Mouse (Mus musculus) liver, embryonic 11.5 days (tissue): ENCODE data around the gene Polr3c. TPM values are rescaled to one million over a fixed set of nuclear protein-coding genes. Genes with fewer than 3 reads are reported as not detected.

Experiments
- ATAC-seq: fragments of 200-750 bp; cut with Nextera tagmentation; replicated peaks from 2 replicates; pipeline ENCODE4 v1.8.0; 2017; ENCODE audit warnings: moderate number of reproducible peaks, mild to moderate bottlenecking, moderate TSS enrichment, moderate library complexity; ENCODE audit not compliant: low FRiP score
- DNase-seq: peaks from one replicate; pipeline ENCODE4 v3.0.0-alpha.2; 2017; ENCODE audit warnings: low spot score
- H3K27ac ChIP-seq: fragments of 300-500 bp; sonication (generic); 2 replicates; pipeline ENCODE4 v1.5.1; 2014; ENCODE audit warnings: mild to moderate bottlenecking, low read depth, low read length, control low read depth
- H3K27me3 ChIP-seq: fragments of 300-500 bp; sonication (generic); replicated peaks from 2 replicates; pipeline ENCODE4 v1.6.1; 2014; ENCODE audit warnings: low read length, mixed read lengths; ENCODE audit not compliant: control insufficient read depth, insufficient read depth
- H3K36me3 ChIP-seq: fragments of 300-500 bp; sonication (generic); 2 replicates; pipeline ENCODE4 v1.6.1; 2014; ENCODE audit warnings: mild to moderate bottlenecking, low read length, moderate library complexity, mixed read lengths; ENCODE audit not compliant: control insufficient read depth, insufficient read depth
- H3K4me1 ChIP-seq: fragments of 300-500 bp; sonication (generic); replicated peaks from 2 replicates; pipeline ENCODE4 v1.6.1; 2014; ENCODE audit warnings: low read length, mixed read lengths; ENCODE audit not compliant: control insufficient read depth, insufficient read depth
- H3K4me2 ChIP-seq: fragments of 300-500 bp; sonication (generic); 2 replicates; pipeline ENCODE4 v1.6.1; 2014; ENCODE audit warnings: mild to moderate bottlenecking, control low read depth, moderate library complexity
- H3K4me3 ChIP-seq: fragments of 300-500 bp; sonication (generic); 2 replicates; pipeline ENCODE4 v1.5.1; 2014; ENCODE audit warnings: low read depth, low read length, control low read depth
- H3K9ac ChIP-seq: fragments of 300-500 bp; sonication (generic); 2 replicates; pipeline ENCODE4 v1.6.1; 2014; ENCODE audit warnings: low read depth, low read length, control low read depth
- H3K9me3 ChIP-seq: fragments of 300-500 bp; sonication (generic); 2 replicates; pipeline ENCODE4 v1.6.1; 2016; ENCODE audit warnings: low read length, inconsistent platforms, mixed read lengths; ENCODE audit not compliant: control insufficient read depth
- WGBS: fragments of 180-500 bp; shearing (Covaris S2); extraction: QIAGEN DNeasy Blood & Tissue Kit; methylation state at CpG from one replicate; pipeline ENCODE4 v1.1.7; 2014; 5-methylcytosine and 5-hydroxymethylcytosine counted together
- polyA plus RNA-seq: library from polyadenylated mRNA; unstranded; fragments of >200 nt; fragmentation: Nextera tagmentation; extraction: Ambion mirVana; gene quantifications from 2 replicates; pipeline ENCODE4 v1.2.1, GENCODE M21; 2014

Polr3c gene
- polyA plus RNA-seq, 1 experiment from 2014 or later, result 44.1 TPM

DNA sequence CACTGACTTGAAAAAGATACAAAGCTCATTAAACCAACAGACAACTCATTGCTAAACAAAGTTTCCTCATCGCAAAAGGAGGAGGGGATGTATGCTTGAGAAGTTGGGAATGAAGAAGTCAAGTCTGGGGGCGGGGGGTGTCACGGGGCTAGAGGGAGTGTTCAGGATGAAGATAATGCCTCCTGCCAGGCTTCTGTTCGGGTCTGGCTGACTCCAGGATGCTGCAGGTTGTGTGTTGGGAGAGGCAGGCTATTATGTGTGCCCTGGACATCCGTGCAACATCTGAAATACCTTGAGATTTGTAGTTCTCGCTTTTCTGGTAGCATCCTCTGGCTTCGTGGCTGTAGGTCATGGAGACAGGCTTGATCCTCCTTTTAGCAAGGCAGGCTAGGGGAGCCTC lies 49.0 kb downstream of the Polr3c start:
- 64% methylated on average over 7 of the region's 7 CpGs for whole genome bisulfite sequencing
- ATAC-seq (no peak), DNase-seq (no peak)
- H3K27me3 ChIP-seq, result peaks cover 19% of the 10 kb centered on the region
- no peak overlapping the region for H3K27ac ChIP-seq
- no peaks in the 10 kb centered on the region for H3K36me3 ChIP-seq
- H3K9me3 ChIP-seq, result no peaks in the 10 kb centered on the region
- no peak overlapping the region for H3K4me3 ChIP-seq
- H3K4me1 ChIP-seq, result peaks cover 8% of the 10 kb centered on the region
- no peak overlapping the region for H3K9ac ChIP-seq
- no peak overlapping the region for H3K4me2 ChIP-seq

DNA sequence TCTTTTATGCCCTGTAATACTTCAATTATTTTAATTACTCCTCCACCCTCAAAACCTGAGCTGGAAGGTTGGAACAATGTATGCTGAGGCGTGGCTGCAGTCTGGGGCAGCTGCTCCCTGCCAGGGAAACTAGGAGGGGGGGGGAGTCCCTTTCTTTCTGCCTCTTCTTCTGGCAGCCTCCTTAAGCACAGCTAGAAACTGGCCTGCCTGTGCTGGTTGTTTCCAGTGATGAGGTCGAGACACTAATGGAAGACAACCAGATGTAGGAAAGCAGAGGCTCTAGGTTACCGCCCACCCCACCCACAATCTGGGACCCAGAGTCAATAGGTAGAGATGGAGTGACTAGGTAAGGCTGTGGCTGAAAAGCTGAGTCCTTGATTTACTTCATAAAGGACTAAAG lies 51.7 kb downstream of the Polr3c start:
- no peak for DNase-seq
- no peak for ATAC-seq
- no peaks in the 10 kb centered on the region for H3K9me3 ChIP-seq
- WGBS, result 58% methylated on average over 3 of the region's 3 CpGs
- no peak overlapping the region for H3K9ac ChIP-seq
- peaks cover 8% of the 10 kb centered on the region for H3K4me1 ChIP-seq
- H3K4me3 ChIP-seq, result no peak overlapping the region
- no peaks in the 10 kb centered on the region for H3K36me3 ChIP-seq
- H3K27me3 ChIP-seq, result peaks cover 14% of the 10 kb centered on the region
- no peak overlapping the region for H3K4me2 ChIP-seq
- no peak overlapping the region for H3K27ac ChIP-seq

- no peaks in the 10 kb centered on the region for H3K36me3 ChIP-seq
- DNase-seq (no peak), ATAC-seq (no peak)
- no peak overlapping the region for H3K9ac ChIP-seq
- H3K4me1 ChIP-seq, result peaks cover 8% of the 10 kb centered on the region
- WGBS, result 79% methylated on average over 3 of the region's 3 CpGs
- no peaks in the 10 kb centered on the region for H3K9me3 ChIP-seq
- no peak overlapping the region for H3K4me2 ChIP-seq
- H3K27me3 ChIP-seq, result peaks cover 9% of the 10 kb centered on the region
- no peak overlapping the region for H3K27ac ChIP-seq
- H3K4me3 ChIP-seq, result no peak overlapping the region
These were observed 52.3 kb downstream of the Polr3c start for GRCm38 (mm10) chr3:96675171-96675570.

- no peak overlapping the region for H3K9ac ChIP-seq
- no peaks in the 10 kb centered on the region for H3K9me3 ChIP-seq
- no peaks in the 10 kb centered on the region for H3K36me3 ChIP-seq
- peaks cover 5% of the 10 kb centered on the region for H3K4me1 ChIP-seq
- no peak overlapping the region for H3K27ac ChIP-seq
- DNase-seq (no peak), ATAC-seq (no peak)
- H3K27me3 ChIP-seq, result peaks cover 7% of the 10 kb centered on the region; the same call in 1 of the 2 replicates
- H3K4me2 ChIP-seq, result no peak overlapping the region
- no peak overlapping the region for H3K4me3 ChIP-seq
- 65% methylated on average over 8 of the region's 8 CpGs for WGBS
These were observed 53.0 kb downstream of the Polr3c start for GRCm38 (mm10) chr3:96674442-96674841.

GRCm38 (mm10) chr3:96673514-96673913 lies 53.9 kb downstream of the Polr3c start:
- no peak for ATAC-seq
- no peak overlapping the region for H3K9ac ChIP-seq
- no peaks in the 10 kb centered on the region for H3K4me1 ChIP-seq
- H3K4me2 ChIP-seq, result no peak overlapping the region
- no peak overlapping the region for H3K4me3 ChIP-seq
- H3K27me3 ChIP-seq, result peaks cover 7% of the 10 kb centered on the region; the same call in 1 of the 2 replicates
- H3K9me3 ChIP-seq, result no peaks in the 10 kb centered on the region
- 62% methylated on average over 4 of the region's 4 CpGs for WGBS
- no peaks in the 10 kb centered on the region for H3K36me3 ChIP-seq
- no peak for DNase-seq
- no peak overlapping the region for H3K27ac ChIP-seq

- DNase-seq, result no peak
- Histone ChIP-seq H3K27me3 (peaks cover 7% of the 10 kb centered on the region; the same call in 1 of the 2 replicates), H3K4me1 (no peaks in the 10 kb centered on the region), H3K27ac (no peak overlapping the region), H3K36me3 (no peaks in the 10 kb centered on the region), H3K4me2 (no peak overlapping the region), H3K9ac (no peak overlapping the region), H3K4me3 (no peak overlapping the region), H3K9me3 (no peaks in the 10 kb centered on the region)
- WGBS, result 88% methylated on average over 5 of the region's 5 CpGs
- ATAC-seq, result no peak
These were observed 55.9 kb downstream of the Polr3c start for GRCm38 (mm10) chr3:96671519-96671918.

DNA sequence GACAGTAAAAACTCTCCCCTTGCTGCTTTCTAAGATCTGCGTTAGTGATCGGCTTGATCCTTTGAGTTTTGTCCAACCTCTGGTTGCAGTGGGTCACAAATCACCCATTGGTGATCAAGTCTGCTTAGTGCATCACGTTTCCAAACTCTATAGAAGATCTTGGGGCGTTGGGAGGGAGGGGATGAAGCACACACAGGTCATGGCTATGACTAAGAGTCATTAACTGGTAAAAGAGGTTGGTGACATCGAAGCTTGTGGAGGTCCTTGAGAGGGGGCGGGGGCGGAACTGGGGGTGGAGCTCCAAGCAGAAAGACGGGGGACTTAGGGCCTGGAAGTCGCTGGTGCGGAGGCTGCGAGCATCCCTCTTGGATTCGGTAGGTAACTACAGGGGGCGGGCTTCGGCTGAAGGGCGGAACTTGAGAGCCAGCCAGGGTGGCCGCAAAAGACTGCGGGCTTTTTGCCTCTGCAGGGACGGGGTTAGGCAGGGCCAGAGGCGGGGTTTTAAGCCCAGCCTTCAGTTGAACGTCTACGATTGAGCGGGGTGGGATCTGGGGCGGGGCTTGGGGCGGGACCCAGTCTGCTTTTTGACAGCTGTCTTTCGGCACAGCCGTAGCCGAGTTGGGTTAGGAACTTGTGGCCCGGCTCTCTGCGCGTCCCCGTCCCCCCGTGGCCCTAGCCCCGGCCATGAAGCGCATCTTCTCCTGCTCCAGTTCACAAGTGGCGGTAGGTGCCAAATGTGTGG lies 57.5 kb downstream of the Polr3c start, which contains the start of gene Ankrd35:
Ankrd35 (plus strand) TSS at position 405 of the 742 bp plus-strand sequence.
- ATAC-seq (peak; percentile 91), DNase-seq (peak; percentile 85)
- Histone ChIP-seq H3K27ac (no peak within 1 kb of the TSS), H3K27me3 (peaks cover 7% of the 10 kb centered on the region; the same call in 1 of the 2 replicates), H3K4me1 (no peaks in the 10 kb centered on the region), H3K36me3 (no peaks in the 10 kb centered on the region), H3K9ac (no peak within 1 kb of the TSS), H3K4me2 (peak within 1 kb of the TSS; percentile 79), H3K4me3 (peak within 1 kb of the TSS; percentile 44), H3K9me3 (no peaks in the 10 kb centered on the region)
- 4% methylated on average over 35 of the region's 35 CpGs for WGBS

- H3K4me2 ChIP-seq, result no peak overlapping the region
- no peak overlapping the region for H3K9ac ChIP-seq
- 84% methylated on average over 5 of the region's 5 CpGs for WGBS
- DNase-seq, result no peak
- no peak for ATAC-seq
- H3K4me3 ChIP-seq, result no peak overlapping the region
- H3K27ac ChIP-seq, result no peak overlapping the region
- no peaks in the 10 kb centered on the region for H3K9me3 ChIP-seq
- H3K36me3 ChIP-seq, result no peaks in the 10 kb centered on the region
- H3K27me3 ChIP-seq, result peaks cover 7% of the 10 kb centered on the region; the same call in 1 of the 2 replicates
- H3K4me1 ChIP-seq, result peaks cover 2% of the 10 kb centered on the region; the same call in 1 of the 2 replicates
These were observed 58.9 kb downstream of the Polr3c start for GRCm38 (mm10) chr3:96668424-96669067.
